8 mouse cellular contexts compared by ENCODE assay signal in the genomic region with DNA sequence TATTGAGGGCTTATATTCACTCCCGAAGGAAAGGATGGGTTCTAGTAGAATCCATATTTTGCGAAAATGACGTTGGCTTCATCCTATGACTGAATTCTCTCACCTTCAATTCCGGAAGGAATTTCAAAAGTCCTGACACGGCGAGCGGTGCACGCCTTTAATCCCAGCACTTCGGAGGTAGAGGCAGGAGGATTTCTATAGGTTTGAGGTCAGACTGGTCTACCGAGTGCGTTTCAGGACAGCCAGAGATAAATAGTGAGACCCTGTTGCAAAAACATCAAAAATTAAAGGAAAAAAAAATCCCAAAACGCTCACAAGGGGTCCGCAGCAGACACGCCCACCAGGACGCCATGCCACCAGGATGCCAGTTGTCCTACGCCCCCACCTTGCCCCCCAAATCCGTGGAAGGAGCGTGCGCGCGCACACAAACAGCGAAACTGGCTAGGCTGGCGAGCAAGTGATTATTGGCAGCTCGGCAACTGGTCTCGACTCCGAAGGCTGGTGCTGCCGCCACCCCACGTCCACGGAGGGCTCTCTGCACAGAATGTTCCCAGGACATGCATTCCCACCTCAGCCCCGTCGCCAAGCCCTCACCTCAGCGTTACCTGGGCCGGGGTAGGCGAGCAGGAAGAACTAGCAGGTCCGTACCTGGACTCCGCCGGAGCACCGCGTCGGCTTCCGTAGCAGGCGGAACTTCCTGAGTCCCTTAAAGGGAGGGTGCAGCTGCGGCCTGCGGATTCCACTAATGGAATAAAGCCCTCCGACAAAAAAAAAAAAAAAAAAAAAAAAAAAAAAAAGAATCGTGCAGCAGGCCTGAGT. TPM values are rescaled to one million over a fixed set of nuclear protein-coding genes. Genes with fewer than 3 reads are reported as not detected.
DNase-seq lines count a peak whose midpoint lies in the region; ATAC-seq lines count a peak whose summit lies in the region.

A gene (minus strand): TSS at position 683 of the 819 bp plus-strand sequence.

- peaks cover 10% of the 10 kb centered on the region for H3K4me1 ChIP-seq in hindbrain, embryonic 15.5 days (replicated peaks)

- H3K4me2 ChIP-seq in hindbrain, embryonic 15.5 days: peak within 1 kb of the TSS; percentile 69

- 1% methylated on average over 46 of the region's 46 CpGs for WGBS in hindbrain, embryonic 15.5 days
- WGBS in macrophage (ENCODE audit: missing documents): 2% methylated on average over 44 of the region's 46 CpGs

- peak within 1 kb of the TSS; percentile 77 for H3K9ac ChIP-seq in hindbrain, embryonic 15.5 days

- peak within 1 kb of the TSS; percentile 85 for H3K27ac ChIP-seq in hindbrain, embryonic 15.5 days (replicated peaks)
- H3K27ac ChIP-seq in macrophage: peak within 1 kb of the TSS; percentile 43

- H3K79me2 ChIP-seq in macrophage (ENCODE audit: inconsistent target): peaks cover 41% of the 10 kb centered on the region; the same call in 1 of the 2 replicates

- H3K27me3 ChIP-seq in hindbrain, embryonic 15.5 days: no peaks in the 10 kb centered on the region

- H3K36me3 ChIP-seq in hindbrain, embryonic 15.5 days: peaks cover 9% of the 10 kb centered on the region
- H3K36me3 ChIP-seq in macrophage (ENCODE audit: inconsistent target): peaks cover 15% of the 10 kb centered on the region; the same call in 1 of the 2 replicates

- DNase-seq in T-cell, adult 2 months (ENCODE audit: low spot score): peak; percentile 80
- peak; percentile 89 for DNase-seq in cerebellum, postnatal 36 days
- DNase-seq in frontal cortex, postnatal 36 days (ENCODE audit: low spot score in 2 of 2): peak; percentile 86 to 88
- peak; percentile 81 to 89 for DNase-seq in left cerebral cortex, adult 18-20 months (ENCODE audit: low spot score in 2 of 2)
- DNase-seq in right cerebral cortex, adult 18-20 months: peak; percentile 90
- peak; percentile 35 for DNase-seq in urinary bladder, postnatal 10 days (ENCODE audit: low spot score)

- H3K9me3 ChIP-seq in hindbrain, embryonic 15.5 days: no peaks in the 10 kb centered on the region

- peak; percentile 86 for ATAC-seq in hindbrain, embryonic 15.5 days (ENCODE audit: low FRiP score, low read depth)

- H3K4me3 ChIP-seq in hindbrain, embryonic 15.5 days: peak within 1 kb of the TSS; percentile 86
- H3K4me3 ChIP-seq in macrophage (ENCODE audit: inconsistent target): peak within 1 kb of the TSS; percentile 96

RNA-seq across cellular contexts. Expression of the gene that starts here (rescaled TPM):
- polyA plus RNA-seq in hindbrain, embryonic 15.5 days (2015; fragmentation: Nextera tagmentation; extraction: Ambion mirVana): 26.7 and 29.0 TPM in 2 replicates
- total RNA-seq in left cerebral cortex, adult 18-20 months (2021): 10 to 100 TPM; 20.9 to 25.4 TPM
- 10 to 100 TPM in 10 of 26 experiments, 1 to 10 TPM in 15, under 1 TPM in 1; 0.41 to 27.9 (median 7.5) TPM for total RNA-seq in macrophage (2018; cell fraction: chromatin; rRNA removed)
- 10 to 100 TPM in 17 of 26 experiments, 1 to 10 TPM in 9; 3.5 to 18.5 (median 13.0) TPM for total RNA-seq in macrophage (2018; cell fraction: cytosol; rRNA removed)
- 10 to 100 TPM in 8 of 26 experiments, 1 to 10 TPM in 18; 2.8 to 19.6 (median 7.6) TPM for total RNA-seq in macrophage (2018; cell fraction: nucleus; rRNA removed)
- 17.5 to 31.4 TPM (median 20.0 TPM) in 3 replicates for polyA plus RNA-seq in macrophage (2018)

Comparison
In these comparisons a context has a peak if more than half of its experiments do, and no peak if none do; other contexts are left out.
1. Peak in every context shown above with its lines: DNase-seq, ATAC-seq, H3K4me3 ChIP-seq and H3K27ac ChIP-seq.
2. DNase-seq: peak in every context shown above with its lines; median percentile 90 in right cerebral cortex, adult 18-20 months; 89 in cerebellum, postnatal 36 days; 87 in frontal cortex, postnatal 36 days; 85 in left cerebral cortex, adult 18-20 months; 80 in T-cell, adult 2 months; 35 in urinary bladder, postnatal 10 days.